Mouse (Mus musculus) mammary gland, adult 2 months (tissue): ENCODE measurements around the gene Eif4e3. TPM values are rescaled to one million over a fixed set of nuclear protein-coding genes. Genes with fewer than 3 reads are reported as not detected.

Experiments used
- polyA plus RNA-seq: library from polyadenylated mRNA; depleted of rRNA; stranded (reverse); fragments of >200 nt; gene quantifications from 2 replicates; pipeline ENCODE4 v1.2.3, GENCODE M21; 2012; ENCODE audit warnings: low replicate concordance; rRNA removed

Gene Eif4e3
- polyA plus RNA-seq, result 14.6 and 29.6 TPM in 2 replicates

GRCm38 (mm10) chr6:99666318-99667171, at the start of gene Eif4e3, which contains the start of gene Gm20696:
Eif4e3 (minus strand) TSS chr6:99666771.
Gm20696 (minus strand) TSS chr6:99666797.

GRCm38 (mm10) chr6:99692206-99692915, 25.8 kb upstream of the Eif4e3 start, which contains the start of gene Gpr27:
Gpr27 (plus strand) TSS chr6:99692679.

Other genes starting within 250 kb of the Eif4e3 start
- 65.4 and 121 TPM in 2 replicates for gene Foxp1, start 144.1 kb downstream of the Eif4e3 start, polyA plus RNA-seq
- 1.3 and 1.5 TPM in 2 replicates for gene Gm20696, start within 50 bp of the Eif4e3 start, polyA plus RNA-seq
- 1.5 and 6.3 TPM in 2 replicates for gene Gpr27, start 25.9 kb upstream of the Eif4e3 start, polyA plus RNA-seq
- not detected in 2 replicates for gene Prok2, start 59.6 kb upstream of the Eif4e3 start, polyA plus RNA-seq